Mouse (Mus musculus) heart, embryonic 12.5 days (tissue): Measurements from ENCODE around the gene Cyp26c1. TPM values are rescaled to one million over a fixed set of nuclear protein-coding genes. Genes with fewer than 3 reads are reported as not detected.

Source experiments
- ATAC-seq: fragments of 200-750 bp; cut with Nextera tagmentation; 2 replicates; pipeline ENCODE4 v1.8.0; 2017; ENCODE audit warnings: moderate TSS enrichment, moderate library complexity; ENCODE audit not compliant: insufficient number of reproducible peaks, low FRiP score
- H3K27ac ChIP-seq: fragments of 300-500 bp; sonication (generic); 2 replicates; pipeline ENCODE4 v1.5.1; 2016; ENCODE audit warnings: mild to moderate bottlenecking, moderate library complexity; ENCODE audit not compliant: poor library complexity, severe bottlenecking
- H3K27me3 ChIP-seq: fragments of 300-500 bp; sonication (generic); replicated peaks from 2 replicates; pipeline ENCODE4 v1.6.1; 2016; ENCODE audit warnings: mild to moderate bottlenecking, moderate library complexity
- H3K36me3 ChIP-seq: fragments of 300-500 bp; sonication (generic); 2 replicates; pipeline ENCODE4 v1.6.1; 2016; ENCODE audit warnings: mild to moderate bottlenecking, moderate library complexity
- H3K4me1 ChIP-seq: fragments of 300-500 bp; sonication (generic); replicated peaks from 2 replicates; pipeline ENCODE4 v1.6.1; 2016; ENCODE audit warnings: mild to moderate bottlenecking
- H3K4me2 ChIP-seq: fragments of 300-500 bp; sonication (generic); 2 replicates; pipeline ENCODE4 v1.6.1; 2016; ENCODE audit warnings: mild to moderate bottlenecking, moderate library complexity
- H3K4me3 ChIP-seq: fragments of 300-500 bp; sonication (generic); 2 replicates; pipeline ENCODE4 v1.5.1; 2016; ENCODE audit warnings: mild to moderate bottlenecking
- H3K9ac ChIP-seq: fragments of 300-500 bp; sonication (generic); 2 replicates; pipeline ENCODE4 v1.6.1; 2016; ENCODE audit warnings: mild to moderate bottlenecking, moderate library complexity
- H3K9me3 ChIP-seq: fragments of 300-500 bp; sonication (generic); replicated peaks from 2 replicates; pipeline ENCODE4 v1.6.1; 2016; ENCODE audit warnings: mild to moderate bottlenecking, moderate library complexity
- WGBS: fragments of 180-500 bp; shearing (Covaris S2); methylation state at CpG from one replicate; pipeline ENCODE4 v1.1.7; 2016; 5-methylcytosine and 5-hydroxymethylcytosine counted together
- polyA plus RNA-seq: library from polyadenylated mRNA; unstranded; fragments of >200 nt; fragmentation: Nextera tagmentation; extraction: Ambion mirVana; gene quantifications from 2 replicates; pipeline ENCODE4 v1.2.1, GENCODE M21; 2016

The Cyp26c1 gene
- polyA plus RNA-seq, 1 experiment from 2014 or later: not detected

- ATAC-seq: no peak
- no peaks in the 10 kb centered on the region for H3K36me3 ChIP-seq
- no peak overlapping the region for H3K9ac ChIP-seq
- peaks cover 85% of the 10 kb centered on the region for H3K27me3 ChIP-seq
- no peak overlapping the region for H3K4me2 ChIP-seq
- H3K9me3 ChIP-seq: no peaks in the 10 kb centered on the region
- WGBS: 21% methylated on average over 9 of the region's 9 CpGs
- no peak overlapping the region for H3K27ac ChIP-seq
- H3K4me1 ChIP-seq: peaks cover 40% of the 10 kb centered on the region
- H3K4me3 ChIP-seq: no peak overlapping the region
Observed at GRCm38 (mm10) chr19:37699711-37700110, 14.3 kb downstream of the Cyp26c1 start.

- no peak overlapping the region for H3K4me3 ChIP-seq
- ATAC-seq: no peak
- no peak overlapping the region for H3K27ac ChIP-seq
- peaks cover 21% of the 10 kb centered on the region for H3K4me1 ChIP-seq
- H3K9ac ChIP-seq: no peak overlapping the region
- peaks cover 73% of the 10 kb centered on the region for H3K27me3 ChIP-seq
- H3K36me3 ChIP-seq: no peaks in the 10 kb centered on the region
- 42% methylated on average over 21 of the region's 21 CpGs for WGBS
- no peaks in the 10 kb centered on the region for H3K9me3 ChIP-seq
- no peak overlapping the region for H3K4me2 ChIP-seq
Observed at GRCm38 (mm10) chr19:37702377-37703076, 17.1 kb downstream of the Cyp26c1 start.

GRCm38 (mm10) chr19:37703902-37704509 is 18.6 kb downstream of the Cyp26c1 start:
- Histone ChIP-seq H3K9ac (no peak overlapping the region), H3K36me3 (no peaks in the 10 kb centered on the region), H3K27ac (no peak overlapping the region), H3K4me1 (peaks cover 6% of the 10 kb centered on the region), H3K27me3 (peaks cover 59% of the 10 kb centered on the region), H3K4me2 (no peak overlapping the region), H3K4me3 (no peak overlapping the region), H3K9me3 (no peaks in the 10 kb centered on the region)
- ATAC-seq: no peak
- WGBS: 3% methylated on average over 3 of the region's 3 CpGs

GRCm38 (mm10) chr19:37705722-37706121 is 20.3 kb downstream of the Cyp26c1 start:
- Histone ChIP-seq H3K27me3 (peaks cover 41% of the 10 kb centered on the region), H3K4me3 (no peak overlapping the region), H3K9me3 (no peaks in the 10 kb centered on the region; the same call in 1 of the 2 replicates), H3K27ac (no peak overlapping the region), H3K36me3 (no peaks in the 10 kb centered on the region), H3K4me2 (no peak overlapping the region), H3K4me1 (peaks cover 5% of the 10 kb centered on the region), H3K9ac (no peak overlapping the region)
- ATAC-seq: no peak
- 86% methylated on average over 5 of the region's 5 CpGs for WGBS

- ATAC-seq: no peak
- 55% methylated on average over 10 of the region's 10 CpGs for WGBS
- Histone ChIP-seq H3K4me1 (0 out of 2 replicates have a peak, but pooled peaks cover 3% of the 10 kb centered on the region), H3K4me3 (no peak overlapping the region), H3K36me3 (no peaks in the 10 kb centered on the region), H3K27ac (no peak overlapping the region), H3K9ac (no peak overlapping the region), H3K4me2 (no peak overlapping the region), H3K27me3 (no peaks in the 10 kb centered on the region), H3K9me3 (no peaks in the 10 kb centered on the region; the same call in 1 of the 2 replicates)
Observed at GRCm38 (mm10) chr19:37714681-37715080, 29.3 kb downstream of the Cyp26c1 start.

GRCm38 (mm10) chr19:37715980-37716379 is 30.6 kb downstream of the Cyp26c1 start:
- ATAC-seq: no peak
- no peaks in the 10 kb centered on the region for H3K9me3 ChIP-seq
- H3K4me3 ChIP-seq: no peak overlapping the region
- 35% methylated on average over 1 of the region's 1 CpGs for WGBS
- no peak overlapping the region for H3K9ac ChIP-seq
- H3K27me3 ChIP-seq: no peaks in the 10 kb centered on the region
- no peaks in the 10 kb centered on the region for H3K36me3 ChIP-seq
- H3K4me2 ChIP-seq: no peak overlapping the region
- H3K27ac ChIP-seq: no peak overlapping the region
- 0 out of 2 replicates have a peak, but pooled peaks cover 3% of the 10 kb centered on the region for H3K4me1 ChIP-seq

- Histone ChIP-seq H3K9ac (no peak overlapping the region), H3K27ac (no peak overlapping the region), H3K27me3 (no peaks in the 10 kb centered on the region), H3K4me1 (0 out of 2 replicates have a peak, but pooled peaks cover 3% of the 10 kb centered on the region), H3K4me3 (no peak overlapping the region), H3K4me2 (no peak overlapping the region), H3K36me3 (no peaks in the 10 kb centered on the region), H3K9me3 (no peaks in the 10 kb centered on the region)
- 72% methylated on average over 12 of the region's 12 CpGs for WGBS
- no peak for ATAC-seq
Observed at GRCm38 (mm10) chr19:37716524-37717175, 31.3 kb downstream of the Cyp26c1 start.

- WGBS: 3% methylated on average over 1 of the region's 1 CpGs
- Histone ChIP-seq H3K27ac (no peak overlapping the region), H3K4me2 (no peak overlapping the region), H3K4me1 (0 out of 2 replicates have a peak, but pooled peaks cover 3% of the 10 kb centered on the region), H3K4me3 (no peak overlapping the region), H3K27me3 (no peaks in the 10 kb centered on the region), H3K9ac (no peak overlapping the region), H3K36me3 (no peaks in the 10 kb centered on the region), H3K9me3 (no peaks in the 10 kb centered on the region)
- ATAC-seq: no peak
Observed at GRCm38 (mm10) chr19:37719166-37719565, 33.8 kb downstream of the Cyp26c1 start.

- H3K9me3 ChIP-seq: no peaks in the 10 kb centered on the region
- no peak overlapping the region for H3K9ac ChIP-seq
- 0 out of 2 replicates have a peak, but pooled peaks cover 3% of the 10 kb centered on the region for H3K27me3 ChIP-seq
- H3K36me3 ChIP-seq: no peaks in the 10 kb centered on the region
- WGBS: 95% methylated on average over 5 of the region's 5 CpGs
- H3K4me1 ChIP-seq: no peaks in the 10 kb centered on the region
- no peak overlapping the region for H3K27ac ChIP-seq
- no peak for ATAC-seq
- no peak overlapping the region for H3K4me3 ChIP-seq
- no peak overlapping the region for H3K4me2 ChIP-seq
Observed at GRCm38 (mm10) chr19:37724591-37724990, 39.2 kb downstream of the Cyp26c1 start.

GRCm38 (mm10) chr19:37726585-37726984 is 41.2 kb downstream of the Cyp26c1 start:
- no peak overlapping the region for H3K27ac ChIP-seq
- 0 out of 2 replicates have a peak, but pooled peaks cover 3% of the 10 kb centered on the region for H3K27me3 ChIP-seq
- H3K9me3 ChIP-seq: 0 out of 2 replicates have a peak, but pooled peaks cover 3% of the 10 kb centered on the region
- no peak overlapping the region for H3K9ac ChIP-seq
- ATAC-seq: no peak
- H3K4me3 ChIP-seq: no peak overlapping the region
- 86% methylated on average over 7 of the region's 7 CpGs for WGBS
- H3K4me2 ChIP-seq: no peak overlapping the region
- H3K4me1 ChIP-seq: no peaks in the 10 kb centered on the region
- no peaks in the 10 kb centered on the region for H3K36me3 ChIP-seq

GRCm38 (mm10) chr19:37727366-37727765 is 42.0 kb downstream of the Cyp26c1 start:
- Histone ChIP-seq H3K4me3 (no peak overlapping the region), H3K36me3 (no peaks in the 10 kb centered on the region), H3K9me3 (0 out of 2 replicates have a peak, but pooled peaks cover 3% of the 10 kb centered on the region), H3K4me1 (no peaks in the 10 kb centered on the region), H3K9ac (no peak overlapping the region), H3K27me3 (0 out of 2 replicates have a peak, but pooled peaks cover 3% of the 10 kb centered on the region), H3K4me2 (no peak overlapping the region), H3K27ac (no peak overlapping the region)
- WGBS: 97% methylated on average over 2 of the region's 2 CpGs
- ATAC-seq: no peak
